Mouse (Mus musculus): ENCODE measurements around the gene Mb21d2.

DNA sequence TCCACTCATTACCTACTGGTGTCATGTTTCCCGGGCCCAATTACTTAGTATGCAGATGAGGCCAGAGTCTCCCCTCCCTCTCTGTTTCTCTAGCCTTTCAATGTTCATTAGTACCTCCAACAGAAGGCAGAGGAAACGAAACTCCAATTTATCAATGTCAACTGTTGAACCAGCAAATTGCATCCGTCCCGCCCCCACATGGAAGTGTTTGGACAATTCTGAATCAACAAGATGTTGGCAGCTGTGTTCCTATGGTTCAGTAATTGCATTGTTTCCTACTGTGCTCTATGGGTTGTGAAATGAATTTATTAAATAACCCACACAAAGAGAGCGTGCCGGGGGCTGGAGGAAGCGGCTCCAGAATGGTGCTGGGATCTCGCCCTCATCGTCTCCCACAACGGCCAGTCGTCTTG lies 78.1 kb downstream of the Mb21d2 start:
- TF ChIP-seq POLR2A (IDR thresholded peaks at IDR 0.05; ENCODE audit: control insufficient read depth, low read depth, low read length) = no peak
- no peak for TF ChIP-seq CTCF (IDR thresholded peaks at IDR 0.05; ENCODE audit: control insufficient read depth, insufficient read depth, insufficient replicate concordance, low read depth, low read length)
